Comparison of ENCODE assay signal across 7 mouse cellular contexts in the genomic region with DNA sequence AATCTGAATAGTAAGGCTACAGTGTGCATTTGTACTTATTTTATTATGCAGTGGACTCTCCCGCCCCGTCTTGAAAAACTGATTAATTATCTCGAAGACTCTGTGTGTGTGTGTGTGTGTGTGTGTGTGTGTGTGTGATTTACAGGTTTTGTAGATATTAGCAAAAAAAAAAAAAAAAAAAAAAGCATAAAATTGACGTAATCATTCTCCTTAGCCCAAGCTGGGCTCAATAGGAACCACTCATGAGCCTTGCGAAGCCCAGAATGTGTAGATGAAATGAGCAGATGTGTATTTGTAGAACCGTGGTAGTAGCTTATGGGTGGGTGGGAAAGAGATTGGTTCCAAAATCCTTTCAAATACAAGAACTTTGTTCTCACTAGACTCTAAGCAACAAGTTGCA. TPM values are rescaled to one million over a fixed set of nuclear protein-coding genes. Genes with fewer than 3 reads are reported as not detected.
DNase-seq lines count a peak whose midpoint lies in the region; ATAC-seq and TF ChIP-seq lines count a peak whose summit lies in the region.

No protein-coding gene starts in this region.

- DNase-seq in lung, adult 2 months = no peak
- no peak for DNase-seq in lung, postnatal 36 days
- DNase-seq in limb, embryonic 11.5 days (ENCODE audit: low spot score) = no peak
- no peak for DNase-seq in right cerebral cortex, postnatal 14 days
- no peak for DNase-seq in left cerebral cortex, adult 18-20 months (ENCODE audit: low spot score in 2 of 2)

- no peaks in the 10 kb centered on the region for H3K27me3 ChIP-seq in limb, embryonic 11.5 days (ENCODE audit: control insufficient read depth, insufficient read depth, low read length)

- no peaks in the 10 kb centered on the region for H3K9me3 ChIP-seq in limb, embryonic 11.5 days (ENCODE audit: control insufficient read depth, low read length)

- ATAC-seq in limb, embryonic 11.5 days (ENCODE audit: insufficient number of reproducible peaks, low FRiP score, low TSS enrichment, low read depth) = no peak

- H3K4me1 ChIP-seq in lung, adult 2 months (ENCODE audit: control insufficient read depth, insufficient read depth, low read length) = peaks cover 8% of the 10 kb centered on the region
- 0 out of 2 replicates have a peak, but pooled peaks cover 3% of the 10 kb centered on the region for H3K4me1 ChIP-seq in embryonic fibroblast, embryonic 13.5 days (ENCODE audit: control insufficient read depth, insufficient read depth, low read length)
- H3K4me1 ChIP-seq in limb, embryonic 11.5 days (ENCODE audit: control insufficient read depth, insufficient read depth, low read length) = no peaks in the 10 kb centered on the region
- peaks cover 3% of the 10 kb centered on the region; the same call in 1 of the 2 replicates for H3K4me1 ChIP-seq in olfactory bulb, adult 2 months (ENCODE audit: control insufficient read depth, insufficient read depth, low read length)

- peak overlapping the region; percentile 52 for H3K4me2 ChIP-seq in limb, embryonic 11.5 days (ENCODE audit: low read depth, severe bottlenecking)

- WGBS in lung, adult 2 months = 65% methylated on average over 6 of the region's 6 CpGs
- WGBS in limb, embryonic 11.5 days = 75% methylated on average over 6 of the region's 6 CpGs
- whole genome bisulfite sequencing in olfactory bulb, adult 2 months = 58% methylated on average over 6 of the region's 6 CpGs

- peak overlapping the region; percentile 87 for H3K9ac ChIP-seq in limb, embryonic 11.5 days (ENCODE audit: low read length)

- TF ChIP-seq CTCF in lung, adult 2 months (IDR thresholded peaks at IDR 0.05; ENCODE audit: insufficient read depth, low read length) = no peak
- no peak for TF ChIP-seq CTCF in embryonic fibroblast, embryonic 13.5 days (IDR thresholded peaks at IDR 0.05; ENCODE audit: borderline replicate concordance, insufficient read depth, low read length)
- no peak for TF ChIP-seq CTCF in olfactory bulb, adult 2 months (IDR thresholded peaks at IDR 0.05; ENCODE audit: insufficient read depth, low read depth, low read length)

- H3K36me3 ChIP-seq in limb, embryonic 11.5 days (ENCODE audit: control insufficient read depth, insufficient read depth, low read length) = no peaks in the 10 kb centered on the region

- H3K27ac ChIP-seq in embryonic fibroblast, embryonic 13.5 days (ENCODE audit: insufficient read depth, low read length) = peak overlapping the region; percentile 12
- peak overlapping the region; percentile 78; the same call in 1 of the 2 replicates for H3K27ac ChIP-seq in limb, embryonic 11.5 days (replicated peaks; ENCODE audit: low read depth, low read length)
- H3K27ac ChIP-seq in olfactory bulb, adult 2 months (ENCODE audit: insufficient read depth, low read depth, low read length) = no peak overlapping the region

- peak overlapping the region; percentile 13 for H3K4me3 ChIP-seq in lung, adult 2 months (replicated peaks; ENCODE audit: extremely low read depth, low read depth, low read length)
- peak overlapping the region; percentile 93 for H3K4me3 ChIP-seq in embryonic fibroblast, embryonic 13.5 days (ENCODE audit: insufficient read depth, low read length)
- peak overlapping the region; percentile 83 for H3K4me3 ChIP-seq in limb, embryonic 11.5 days (ENCODE audit: low read depth, low read length)
- peak overlapping the region; percentile 56; the same call in 1 of the 2 replicates for H3K4me3 ChIP-seq in olfactory bulb, adult 2 months (ENCODE audit: insufficient read depth, low read depth, low read length)

- TF ChIP-seq POLR2A in lung, adult 2 months (IDR thresholded peaks at IDR 0.05; ENCODE audit: borderline replicate concordance, extremely low read depth, low read depth, low read length) = no peak
- TF ChIP-seq POLR2A in embryonic fibroblast, embryonic 13.5 days (IDR thresholded peaks at IDR 0.05; ENCODE audit: low read depth, low read length) = no peak
- no peak for TF ChIP-seq POLR2A in olfactory bulb, adult 2 months (IDR thresholded peaks at IDR 0.05; ENCODE audit: insufficient read depth, low read depth, low read length)

RNA-seq across cellular contexts. Expression of gene Blmh, which starts 20.2 kb away (rescaled TPM):
- 10.4 and 20.1 TPM in 2 replicates for polyA plus RNA-seq in lung, adult 2 months (2012; rRNA removed)
- 67.2 and 97.3 TPM in 2 replicates for polyA plus RNA-seq in embryonic fibroblast, embryonic 13.5 days (2011; ENCODE audit: insufficient read length, low read depth, missing spikeins)
- 171 and 181 TPM in 2 replicates for polyA plus RNA-seq in limb, embryonic 11.5 days (2014; fragmentation: Nextera tagmentation; extraction: Ambion mirVana)
- polyA plus RNA-seq in olfactory bulb, adult 2 months (2012; ENCODE audit: insufficient read depth, insufficient read length, low replicate concordance, missing spikeins) = 159 TPM in 1 of 2 replicates, not detected in the other
- total RNA-seq in left cerebral cortex, adult 18-20 months (2021) = 10 to 100 TPM; 58.8 to 60.7 TPM

RNA-seq across cellular contexts. Expression of gene Tmigd1, which starts 42.9 kb away (rescaled TPM):
- 0.10 and 0.39 TPM in 2 replicates for polyA plus RNA-seq in lung, adult 2 months (2012; rRNA removed)
- polyA plus RNA-seq in embryonic fibroblast, embryonic 13.5 days (2011; ENCODE audit: insufficient read length, low read depth, missing spikeins) = not detected in 2 replicates
- polyA plus RNA-seq in limb, embryonic 11.5 days (2014; fragmentation: Nextera tagmentation; extraction: Ambion mirVana) = not detected in 2 replicates
- not detected in 2 replicates for polyA plus RNA-seq in olfactory bulb, adult 2 months (2012; ENCODE audit: insufficient read depth, insufficient read length, low replicate concordance, missing spikeins)
- not detected for total RNA-seq in left cerebral cortex, adult 18-20 months (2021)

RNA-seq across cellular contexts. Expression of gene Slc6a4, which starts 53.6 kb away (rescaled TPM):
- polyA plus RNA-seq in lung, adult 2 months (2012; rRNA removed) = 6.1 and 9.5 TPM in 2 replicates
- polyA plus RNA-seq in embryonic fibroblast, embryonic 13.5 days (2011; ENCODE audit: insufficient read length, low read depth, missing spikeins) = 0.23 TPM in 1 of 2 replicates, not detected in the other
- 0.40 and 0.53 TPM in 2 replicates for polyA plus RNA-seq in limb, embryonic 11.5 days (2014; fragmentation: Nextera tagmentation; extraction: Ambion mirVana)
- polyA plus RNA-seq in olfactory bulb, adult 2 months (2012; ENCODE audit: insufficient read depth, insufficient read length, low replicate concordance, missing spikeins) = not detected in 2 replicates
- total RNA-seq in left cerebral cortex, adult 18-20 months (2021) = not detected

Comparison
In these comparisons a context has a peak if more than half of its experiments do, and no peak if none do; other contexts are left out.
1. H3K4me3 ChIP-seq: peak in every context shown above with its lines; median percentile 93 in embryonic fibroblast, embryonic 13.5 days; 83 in limb, embryonic 11.5 days; 56 in olfactory bulb, adult 2 months; 13 in lung, adult 2 months.